Mouse (Mus musculus): ENCODE data around the gene Smo.

Gene Smo

DNA sequence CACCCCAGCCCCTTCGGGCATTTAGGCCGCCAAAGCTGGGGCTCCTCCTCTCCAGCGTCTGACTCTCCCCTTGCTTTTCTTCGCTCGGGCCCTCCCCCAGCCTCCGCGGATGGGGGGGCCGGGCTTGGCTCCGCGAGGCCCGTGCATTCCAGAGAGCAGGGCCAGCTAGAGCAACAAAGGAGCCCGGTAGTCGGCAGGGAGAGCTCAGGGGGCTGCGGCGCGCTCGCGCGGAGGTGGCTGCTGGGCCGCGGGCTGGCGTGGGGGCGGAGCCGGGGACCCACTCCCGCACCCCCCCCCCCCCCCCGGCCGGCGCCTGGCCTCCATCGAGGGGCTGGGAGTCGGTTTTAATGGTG, at the start of gene Smo:
Gene Smo, plus strand, starts transcription at position 168 of the 353 bp plus-strand sequence.
- no peak for DNase-seq (ENCODE audit: low read depth, low spot score)

DNA sequence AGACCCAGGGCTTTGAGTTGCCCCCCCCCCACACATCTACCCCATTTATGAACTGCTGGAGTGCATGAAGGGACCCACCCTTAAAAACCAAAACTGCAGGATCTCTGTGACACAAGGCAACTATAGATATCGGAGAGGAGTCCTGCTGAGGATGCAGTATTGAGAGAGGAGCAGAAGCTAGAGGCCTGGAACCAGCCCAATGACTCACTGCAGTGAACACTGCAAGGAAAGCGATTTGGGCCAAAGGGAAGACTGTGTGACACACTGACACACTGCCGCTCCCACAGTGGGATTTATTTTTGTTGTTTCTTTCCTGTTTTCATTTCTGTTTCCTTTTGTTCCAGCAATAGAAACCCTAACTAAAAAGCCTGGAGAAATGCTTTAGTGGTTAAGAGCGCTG, 49.4 kb upstream of the Smo start:
- DNase-seq (ENCODE audit: low read depth, low spot score): no peak

DNA sequence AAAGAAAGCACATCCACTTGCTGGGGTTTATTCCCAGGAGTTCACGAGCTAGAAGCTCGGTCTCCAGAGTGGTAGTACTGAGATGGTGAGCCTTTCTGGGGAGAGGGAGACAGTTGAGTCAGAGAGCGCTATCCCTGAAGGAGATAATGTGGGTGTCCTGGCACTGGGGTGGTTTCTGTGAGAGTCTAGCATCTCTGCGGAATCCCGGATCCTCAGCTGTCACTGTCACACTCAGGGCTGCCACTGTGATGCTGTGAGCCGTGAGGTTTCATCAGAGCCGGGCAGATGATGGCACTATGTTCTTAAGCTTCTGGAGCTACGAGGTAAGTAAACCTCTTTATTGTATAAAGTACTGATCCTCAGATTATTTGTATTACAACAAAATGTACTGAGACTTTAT, 45.8 kb upstream of the Smo start:
- no peak for DNase-seq (ENCODE audit: low read depth, low spot score)

DNA sequence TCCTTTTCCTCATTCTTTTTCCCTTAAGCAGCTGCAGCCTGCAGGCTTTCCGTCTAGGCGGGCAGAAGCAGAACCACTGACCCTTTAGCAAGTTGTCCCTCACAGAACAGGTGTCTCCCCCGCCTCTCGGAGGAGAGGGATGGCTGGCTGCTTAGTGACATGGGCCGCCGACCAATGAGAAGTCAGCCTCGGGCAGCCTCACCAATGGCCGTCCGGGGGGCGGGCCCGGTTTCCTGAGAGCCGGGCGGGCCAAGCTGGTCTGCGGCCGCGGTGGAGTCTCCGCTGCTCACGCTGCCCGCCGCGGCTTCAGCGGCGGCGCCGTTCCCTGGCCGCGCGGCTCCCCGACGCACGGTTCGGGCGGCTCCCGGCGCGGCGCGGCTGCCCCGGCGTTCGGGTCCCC, 41.4 kb upstream of the Smo start, which contains the start of gene Tspan33:
Gene Tspan33, plus strand, starts transcription at position 270 of the 400 bp plus-strand sequence.
- peak; percentile 76 for DNase-seq (ENCODE audit: low read depth, low spot score)

DNA sequence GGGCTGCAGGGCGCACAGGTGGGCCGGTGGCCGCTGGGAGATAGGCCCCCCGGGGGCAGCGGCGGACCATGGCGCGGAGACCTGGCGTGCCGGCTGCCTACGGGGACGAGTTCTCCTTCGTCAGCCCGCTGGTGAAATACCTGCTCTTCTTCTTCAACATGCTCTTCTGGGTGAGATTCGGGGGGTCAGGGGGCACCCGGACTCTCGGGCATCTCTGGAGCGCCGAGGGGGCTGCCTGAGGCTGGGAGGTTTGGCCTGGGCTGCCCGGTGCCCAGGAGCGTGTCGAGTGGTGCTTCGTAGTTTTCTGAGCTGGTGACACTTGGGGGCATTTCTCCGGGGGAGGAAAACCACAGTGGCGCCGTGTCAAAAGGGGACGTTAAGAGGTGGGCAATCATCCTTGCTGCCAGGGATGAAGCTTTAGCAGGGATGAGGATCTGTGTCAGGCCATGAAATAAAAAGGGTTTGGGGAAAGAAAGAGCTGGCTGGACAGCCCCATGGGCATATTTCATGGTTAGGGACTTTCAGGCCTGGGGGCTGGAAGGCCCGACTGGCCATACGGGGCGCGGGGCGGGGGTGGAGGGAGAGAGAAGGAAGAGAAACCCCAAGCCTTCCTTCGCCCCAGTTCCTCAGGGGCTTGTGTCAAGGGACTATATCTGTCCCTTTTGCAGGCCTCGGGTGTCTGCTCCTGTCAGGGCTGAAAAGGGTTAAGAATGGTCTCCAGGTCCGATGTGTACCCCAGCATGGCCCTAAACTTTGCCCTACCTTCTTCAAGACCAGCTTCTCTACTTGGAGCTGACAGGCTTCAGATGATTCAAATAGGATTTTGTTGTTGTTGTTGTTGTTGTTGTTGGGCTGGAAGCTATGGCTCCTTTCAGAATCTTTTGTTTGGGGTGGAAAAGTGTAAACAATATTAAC, 40.7 kb upstream of the Smo start:
- DNase-seq (ENCODE audit: low read depth, low spot score): no peak

DNA sequence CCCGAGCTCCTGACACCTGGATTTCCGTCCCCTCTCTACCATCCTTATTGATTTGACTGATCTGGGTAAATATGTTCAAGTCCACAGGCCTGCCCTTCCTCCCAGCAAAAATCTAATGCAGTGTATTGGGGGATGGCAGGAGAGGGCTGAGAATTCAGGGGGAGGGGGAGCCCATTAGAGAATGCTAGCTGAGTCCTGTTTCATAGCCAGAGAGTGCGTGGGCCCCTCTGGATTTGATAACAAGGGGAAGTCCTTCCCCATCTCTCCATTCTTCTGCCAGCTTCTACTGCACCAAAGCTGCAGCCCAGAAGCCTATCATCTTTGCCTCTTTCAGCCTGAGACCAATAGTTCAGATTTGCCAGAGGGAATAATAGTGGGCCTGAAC, 40.0 kb upstream of the Smo start:
- DNase-seq (ENCODE audit: low read depth, low spot score): no peak

DNA sequence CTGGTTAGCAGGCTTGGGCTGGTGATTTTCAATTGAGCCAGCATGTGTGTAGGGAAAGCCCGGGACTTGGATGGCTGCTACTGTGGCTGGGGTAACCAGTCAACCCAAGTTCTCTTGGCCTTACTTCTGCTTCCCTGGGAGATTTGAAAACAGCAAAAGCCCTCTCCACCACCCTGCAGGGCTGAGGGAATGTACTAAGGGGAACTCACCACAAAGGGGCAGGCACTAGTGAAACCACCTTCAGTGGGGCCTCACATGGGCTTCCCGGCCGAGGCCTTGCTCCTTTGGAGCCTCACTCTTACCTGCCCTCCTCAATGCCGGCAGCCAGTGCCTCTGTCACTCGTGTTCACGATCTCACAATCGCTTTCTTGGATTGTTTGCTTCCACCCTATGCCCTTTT, 39.3 kb upstream of the Smo start:
- no peak for DNase-seq (ENCODE audit: low read depth, low spot score)

DNA sequence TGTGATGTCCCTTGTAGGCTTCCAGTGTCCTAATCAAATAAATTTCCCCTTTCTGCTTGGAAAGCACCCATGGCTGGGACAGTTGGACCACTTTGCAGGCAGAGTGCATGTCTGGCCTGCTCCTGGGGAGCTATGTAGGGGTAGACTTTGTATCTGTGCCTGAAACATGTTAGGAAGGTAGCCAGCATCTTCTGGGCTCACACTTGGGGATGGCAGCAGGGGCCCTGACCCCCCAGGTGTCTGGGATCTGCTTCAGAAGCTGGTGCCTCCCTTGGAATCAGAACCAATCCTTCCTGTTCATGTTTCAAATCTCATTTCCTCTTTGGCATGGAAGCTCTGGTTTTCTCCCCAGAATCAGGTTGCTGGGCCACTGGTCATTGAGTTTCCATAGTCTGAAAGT, 38.2 kb upstream of the Smo start:
- no peak for DNase-seq (ENCODE audit: low read depth, low spot score)

DNA sequence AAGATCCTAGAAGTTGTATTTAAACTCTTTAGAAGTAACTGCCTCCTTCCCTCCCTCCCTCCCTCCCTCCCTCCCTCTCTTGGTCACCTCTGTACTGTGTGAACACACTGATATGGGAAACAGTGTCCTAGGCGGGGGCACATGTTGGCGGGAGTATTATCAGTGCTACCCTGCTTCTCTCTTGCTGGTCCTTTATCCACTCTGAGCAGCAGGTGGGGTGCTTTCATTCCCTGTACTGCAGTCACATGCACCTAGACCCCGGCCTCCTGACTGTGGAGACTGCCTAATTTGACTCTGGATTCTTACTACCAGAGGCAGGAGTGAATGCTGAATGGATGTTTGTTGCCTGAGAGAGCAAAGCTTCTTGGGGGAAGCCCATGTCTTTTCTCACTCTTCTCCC, 37.8 kb upstream of the Smo start:
- DNase-seq (ENCODE audit: low read depth, low spot score): no peak

DNA sequence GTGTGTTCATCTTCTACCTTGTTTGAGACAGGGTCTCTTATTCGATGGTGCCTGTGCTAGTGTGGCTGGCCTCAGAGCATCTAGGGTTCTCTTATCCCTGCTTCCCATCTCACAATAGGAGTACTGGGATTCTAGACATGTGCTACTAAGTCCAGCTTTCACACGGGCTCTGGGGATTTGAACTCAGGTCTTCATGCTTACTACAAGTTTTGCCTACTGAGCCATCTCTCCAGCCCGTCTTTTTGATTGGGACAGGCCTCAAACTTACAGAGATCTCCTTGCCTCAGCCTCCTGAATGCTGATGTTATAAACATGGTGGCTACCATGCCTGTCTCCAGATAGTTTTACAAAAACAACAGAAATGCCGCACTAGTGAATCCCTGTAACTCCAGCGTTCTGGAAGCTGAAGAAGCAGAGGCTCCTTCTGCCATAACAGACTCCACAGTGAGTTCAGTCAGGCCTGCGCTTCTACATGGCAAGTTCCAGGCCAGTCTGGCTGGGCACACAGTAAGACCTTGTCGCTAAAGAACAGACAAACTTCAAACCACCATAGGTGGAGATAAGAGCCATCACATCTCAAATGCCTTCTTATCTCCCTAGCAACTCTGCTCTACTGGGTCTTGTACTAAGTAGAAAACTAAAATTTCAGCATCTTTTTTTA, 36.1 kb upstream of the Smo start:
- no peak for DNase-seq (ENCODE audit: low read depth, low spot score)

DNA sequence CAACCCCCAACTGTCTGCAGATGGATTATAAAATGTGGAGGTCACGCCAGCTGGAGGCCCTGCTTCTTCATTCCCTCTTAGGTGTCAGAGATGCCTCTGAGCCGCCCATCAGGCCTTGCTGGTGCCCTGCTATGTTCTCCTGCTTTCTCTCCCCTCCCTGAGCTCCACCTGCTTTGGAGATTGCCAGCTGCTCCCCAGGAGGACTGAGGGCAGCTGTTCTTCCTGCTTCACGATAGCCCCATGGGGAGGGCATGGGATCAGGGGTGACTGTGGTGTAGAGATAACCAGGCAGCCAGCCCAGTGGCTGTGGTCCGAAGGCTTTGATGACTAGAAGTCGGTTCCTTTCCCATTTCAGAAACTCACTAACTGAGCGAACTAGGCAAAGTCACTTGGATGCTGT, 34.3 kb upstream of the Smo start:
- no peak for DNase-seq (ENCODE audit: low read depth, low spot score)

DNA sequence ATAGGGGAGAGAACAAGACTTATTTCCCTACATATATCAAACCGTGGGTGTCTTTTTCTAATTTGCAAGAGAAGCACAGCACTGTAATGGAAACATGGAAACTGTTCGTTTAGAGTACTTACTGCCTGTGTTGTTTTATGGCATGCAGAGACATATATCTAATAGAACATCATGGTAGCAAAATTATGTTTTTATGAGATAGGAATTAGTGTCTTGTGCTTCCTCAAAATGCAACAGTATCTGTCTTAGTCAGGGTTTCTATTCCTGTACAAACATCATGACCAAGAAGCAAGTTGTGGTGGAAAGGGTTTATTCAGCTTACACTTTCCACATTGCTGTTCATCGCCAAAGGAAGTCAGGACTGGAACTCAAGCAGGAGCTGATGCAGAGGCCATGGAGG, 33.2 kb upstream of the Smo start:
- DNase-seq (ENCODE audit: low read depth, low spot score): no peak

DNA sequence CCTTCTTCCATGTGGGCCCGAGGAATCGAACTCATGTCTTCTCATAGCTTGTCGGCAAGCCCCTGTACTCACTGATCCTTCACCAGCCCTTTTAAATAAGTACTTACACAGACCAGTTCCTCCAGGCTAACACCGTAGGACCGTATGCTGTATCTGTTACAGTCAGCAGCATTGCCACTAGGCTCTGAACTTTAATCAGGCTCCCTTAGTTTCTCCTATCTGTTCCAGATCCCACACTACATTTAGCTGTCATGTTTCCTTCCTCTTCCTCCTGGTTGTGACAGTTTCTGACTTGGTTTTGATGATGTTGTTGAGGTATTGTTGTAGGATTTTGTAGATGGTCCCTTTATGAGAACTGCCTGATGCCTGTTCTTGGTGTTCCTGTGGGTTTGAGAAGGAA, 31.2 kb upstream of the Smo start:
- no peak for DNase-seq (ENCODE audit: low read depth, low spot score)

DNA sequence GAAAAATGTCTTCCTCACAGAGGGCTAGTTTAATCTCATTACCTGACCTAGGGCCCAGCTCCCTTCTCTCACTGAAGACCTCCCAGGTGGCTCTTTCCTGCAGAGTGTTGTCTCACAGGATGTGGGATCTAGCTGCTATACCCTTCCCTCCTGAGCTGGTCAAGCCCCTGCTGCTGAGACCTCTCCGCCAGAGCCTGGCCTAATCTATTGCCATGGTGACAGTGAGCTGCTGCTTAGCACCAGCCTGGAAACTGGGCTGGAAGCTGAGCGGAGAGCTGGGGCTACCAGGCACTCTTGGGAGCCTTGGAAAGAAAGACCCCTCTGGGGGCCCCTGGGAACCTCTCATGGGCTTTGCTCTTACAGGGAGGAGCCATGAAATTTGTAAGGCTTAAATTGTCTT, 27.4 kb upstream of the Smo start:
- DNase-seq (ENCODE audit: low read depth, low spot score): no peak

DNA sequence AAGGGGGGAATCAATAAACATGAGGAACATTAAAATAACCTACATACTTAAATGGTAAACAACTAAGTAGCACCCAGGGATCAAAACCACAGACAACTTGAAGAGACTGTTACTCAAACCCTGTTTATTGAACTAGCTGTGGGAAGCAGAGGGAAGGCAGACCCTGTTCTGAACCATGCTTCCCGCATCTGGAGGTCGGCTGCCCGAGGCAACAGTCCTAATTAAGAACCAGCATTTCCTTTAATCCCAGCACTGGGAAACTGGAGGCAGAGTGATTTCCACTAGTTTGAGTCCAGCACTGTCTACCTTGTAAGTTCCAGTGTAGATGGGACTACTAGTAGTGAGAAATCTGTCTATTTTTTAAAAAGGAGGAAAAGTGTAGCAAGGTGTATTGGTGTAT, 24.0 kb upstream of the Smo start:
- DNase-seq (ENCODE audit: low read depth, low spot score): no peak

DNA sequence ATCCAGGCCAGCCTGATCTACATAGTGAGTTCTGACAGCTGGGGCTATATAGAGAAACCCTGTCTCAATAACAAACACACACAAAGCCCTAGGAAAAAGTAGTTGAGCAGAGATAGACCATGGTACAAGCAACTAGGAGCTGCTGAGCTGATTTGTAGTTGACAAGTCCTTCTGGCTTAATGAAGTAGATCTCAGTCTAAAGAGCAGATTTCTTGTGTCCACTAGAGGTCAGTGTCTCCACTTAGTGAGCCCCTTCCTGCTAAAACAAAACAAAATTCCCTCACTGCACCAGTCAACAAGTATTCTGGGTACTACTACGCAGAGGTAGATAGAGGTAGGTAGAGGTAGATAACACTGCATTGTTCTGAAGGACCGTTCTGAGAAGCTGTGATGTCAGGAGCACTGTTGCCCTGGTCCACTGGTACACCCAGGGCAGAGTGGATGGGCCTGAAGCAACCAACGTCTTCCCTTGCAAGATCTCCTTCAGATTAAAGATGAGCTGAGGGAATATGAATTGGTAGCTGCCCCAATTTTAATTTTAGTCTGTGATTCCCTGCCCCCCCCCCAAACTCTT, 23.2 kb upstream of the Smo start:
- DNase-seq (ENCODE audit: low read depth, low spot score): no peak

DNA sequence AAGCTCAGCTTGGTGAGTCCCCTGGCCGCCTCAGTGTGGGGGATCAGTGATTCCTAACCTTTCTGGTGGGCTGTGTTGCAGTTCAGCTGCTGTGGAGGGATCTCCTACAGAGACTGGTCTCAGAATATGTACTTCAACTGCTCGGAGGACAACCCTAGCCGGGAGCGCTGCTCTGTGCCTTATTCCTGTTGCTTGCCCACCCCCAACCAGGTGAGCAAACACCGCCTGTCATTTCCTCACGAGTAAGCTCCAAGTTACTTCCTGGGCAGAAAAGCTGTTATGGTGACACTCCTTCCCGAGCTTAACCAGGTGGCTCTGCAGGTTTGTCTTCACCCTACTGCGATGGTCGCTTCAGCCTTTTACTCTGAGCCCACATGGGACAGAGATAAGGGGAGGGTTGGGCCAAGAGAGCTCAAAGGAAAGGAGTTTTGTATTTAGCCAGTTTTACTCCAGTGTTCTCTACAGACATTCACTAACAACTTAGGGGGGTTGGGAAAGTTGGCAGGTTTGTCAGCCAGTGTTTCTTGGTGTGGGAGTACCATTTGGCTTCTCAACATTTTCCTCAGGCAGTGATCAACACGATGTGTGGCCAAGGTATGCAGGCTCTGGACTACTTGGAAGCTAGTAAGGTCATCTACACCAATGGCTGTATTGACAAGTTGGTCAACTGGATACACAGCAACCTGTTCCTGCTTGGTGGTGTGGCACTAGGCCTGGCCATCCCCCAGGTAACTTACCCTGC, 18.5 kb upstream of the Smo start:
- DNase-seq (ENCODE audit: low read depth, low spot score): no peak

DNA sequence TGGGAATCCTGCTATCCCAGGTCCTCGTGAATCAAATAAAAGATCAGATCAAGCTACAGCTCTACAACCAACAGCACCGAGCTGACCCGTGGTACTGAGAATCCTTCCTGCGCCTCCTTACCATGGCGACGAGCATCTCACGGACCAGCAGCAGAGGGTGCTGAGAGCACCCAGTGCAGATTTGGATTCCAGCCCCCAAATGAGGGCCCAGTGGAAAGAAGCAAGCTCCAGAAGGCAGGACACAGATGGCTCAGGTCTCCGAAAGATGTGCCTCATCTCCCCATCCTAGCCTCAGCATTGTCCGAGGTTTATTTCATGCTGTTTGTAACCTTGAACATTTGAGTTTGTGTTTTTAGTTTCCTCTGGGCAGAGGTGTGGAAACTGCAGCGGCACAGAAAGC, 17.8 kb upstream of the Smo start:
- no peak for DNase-seq (ENCODE audit: low read depth, low spot score)

DNA sequence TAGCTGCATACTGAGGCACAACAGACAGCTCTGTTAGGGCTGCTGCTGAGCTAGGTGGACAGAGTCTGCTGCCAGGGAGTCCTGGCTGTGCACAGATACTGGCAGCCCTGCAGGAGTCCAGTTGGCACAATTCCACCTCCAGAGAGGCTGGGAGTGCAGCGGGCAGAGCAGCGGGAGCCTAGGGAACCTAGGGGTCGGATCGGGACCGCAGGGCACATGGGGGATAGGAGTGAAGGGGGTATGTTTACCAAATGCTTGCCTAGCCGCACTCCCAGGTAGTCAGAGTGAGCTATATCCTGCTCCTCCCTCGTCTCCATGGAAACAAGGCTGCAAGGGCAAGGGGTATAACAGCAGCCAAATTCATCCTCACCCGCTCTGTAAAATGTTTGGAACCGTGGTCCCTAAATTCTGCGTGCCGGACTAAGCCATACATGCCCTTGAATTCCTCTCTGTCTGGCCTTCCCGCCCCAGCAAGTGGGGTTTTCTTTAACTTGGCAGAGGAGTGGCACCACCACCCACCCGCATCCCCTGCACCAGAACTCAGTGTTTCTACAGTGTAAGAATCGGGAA, 17.3 kb upstream of the Smo start:
- DNase-seq (ENCODE audit: low read depth, low spot score): no peak

DNA sequence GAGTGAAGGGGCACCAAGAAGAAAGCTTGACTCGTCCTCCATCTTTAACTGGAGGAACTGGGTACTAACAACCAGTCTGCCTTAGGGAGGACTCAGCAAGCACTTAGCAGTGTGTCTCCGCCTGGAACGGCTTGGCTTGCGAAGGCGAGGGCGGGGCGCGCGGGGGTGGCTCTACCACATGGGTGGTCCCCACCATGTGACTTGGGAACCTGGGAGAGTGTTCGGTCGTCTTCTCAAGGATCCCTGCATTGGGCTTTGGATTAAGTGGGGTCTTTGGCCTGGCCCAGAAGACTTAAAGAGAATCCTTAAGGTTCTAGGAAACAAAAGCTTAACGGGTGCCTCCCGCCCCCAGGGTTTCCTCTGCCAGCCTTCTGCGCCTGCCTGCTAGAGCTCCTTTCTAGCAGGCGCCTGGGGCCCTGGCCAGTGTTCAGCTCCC, 16.4 kb upstream of the Smo start:
- peak; percentile 52 for DNase-seq (ENCODE audit: low read depth, low spot score)

DNA sequence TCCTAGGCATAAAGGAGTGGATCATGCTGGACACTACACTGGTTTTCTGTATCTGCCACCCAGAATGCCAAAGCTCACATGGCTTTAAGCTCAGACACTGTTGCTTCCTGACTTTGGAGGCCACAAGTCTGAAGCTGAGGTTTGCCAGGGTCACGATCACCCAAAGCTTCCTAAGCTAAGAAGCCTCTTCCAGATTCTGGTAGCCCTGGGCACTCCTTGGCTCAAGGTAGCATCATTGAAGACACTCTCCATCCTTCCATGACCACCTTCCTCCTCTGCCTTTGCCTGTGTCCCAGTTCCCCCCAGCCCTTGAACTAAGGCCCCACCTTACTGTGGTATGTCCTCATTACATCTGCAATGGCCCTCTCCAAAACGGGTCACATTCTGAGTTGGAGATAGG, 13.4 kb upstream of the Smo start:
- DNase-seq (ENCODE audit: low read depth, low spot score): no peak

Measured in telencephalon, adult 2 months (tissue).